Mouse (Mus musculus) midbrain, embryonic 14.5 days (tissue): ENCODE measurements around the gene Ift57. TPM values are rescaled to one million over a fixed set of nuclear protein-coding genes. Genes with fewer than 3 reads are reported as not detected.
A peak's percentile ranks its signal among the peaks of the same experiment; 100 is the strongest.

Experiments
- ATAC-seq: fragments of 200-750 bp; cut with Nextera tagmentation; 2 replicates; pipeline ENCODE4 v1.8.0; 2017; ENCODE audit warnings: moderate number of reproducible peaks, moderate library complexity; ENCODE audit not compliant: low FRiP score, low TSS enrichment
- DNase-seq: peaks from one replicate; pipeline ENCODE4 v3.0.0-alpha.2; 2015
- H3K27ac ChIP-seq: fragments of 300-500 bp; sonication (generic); replicated peaks from 2 replicates; pipeline ENCODE4 v1.5.1; 2014; ENCODE audit warnings: mild to moderate bottlenecking, low read depth, low read length, moderate library complexity
- H3K27me3 ChIP-seq: fragments of 300-500 bp; sonication (generic); 2 replicates; pipeline ENCODE4 v1.6.1; 2014; ENCODE audit warnings: low read length, control low read depth, mixed read lengths; ENCODE audit not compliant: control insufficient read depth, insufficient read depth
- H3K36me3 ChIP-seq: fragments of 300-500 bp; sonication (generic); 2 replicates; pipeline ENCODE4 v1.6.1; 2014; ENCODE audit warnings: low read length, control low read depth; ENCODE audit not compliant: control insufficient read depth, insufficient read depth
- H3K4me1 ChIP-seq: fragments of 300-500 bp; sonication (generic); 2 replicates; pipeline ENCODE4 v1.6.1; 2014; ENCODE audit warnings: mild to moderate bottlenecking, antibody characterized with exemption, low read length, control low read depth; ENCODE audit not compliant: control insufficient read depth, insufficient read depth
- H3K4me2 ChIP-seq: fragments of 300-500 bp; sonication (generic); 2 replicates; pipeline ENCODE4 v1.6.1; 2014; ENCODE audit warnings: mild to moderate bottlenecking, low read length, moderate library complexity
- H3K4me3 ChIP-seq: fragments of 300-500 bp; sonication (generic); replicated peaks from 2 replicates; pipeline ENCODE4 v1.5.1; 2014; ENCODE audit warnings: low read depth, low read length
- H3K9ac ChIP-seq: fragments of 300-500 bp; sonication (generic); replicated peaks from 2 replicates; pipeline ENCODE4 v1.6.1; 2014; ENCODE audit warnings: mild to moderate bottlenecking, low read length, moderate library complexity
- H3K9me3 ChIP-seq: fragments of 300-500 bp; sonication (generic); 2 replicates; pipeline ENCODE4 v1.6.1; 2016; ENCODE audit warnings: low read length, control low read depth, mixed read lengths; ENCODE audit not compliant: control insufficient read depth
- WGBS: fragments of 180-500 bp; shearing (Covaris S2); extraction: QIAGEN DNeasy Blood & Tissue Kit; methylation state at CpG from one replicate; pipeline ENCODE4 v1.1.7; 2014; 5-methylcytosine and 5-hydroxymethylcytosine counted together
- polyA plus RNA-seq: library from polyadenylated mRNA; unstranded; fragments of >200 nt; fragmentation: Nextera tagmentation; extraction: Ambion mirVana; gene quantifications from 2 replicates; pipeline ENCODE4 v1.2.1, GENCODE M21; 2014

Gene Ift57
- polyA plus RNA-seq, 1 experiment from 2014 or later, result 35.9 TPM

DNA sequence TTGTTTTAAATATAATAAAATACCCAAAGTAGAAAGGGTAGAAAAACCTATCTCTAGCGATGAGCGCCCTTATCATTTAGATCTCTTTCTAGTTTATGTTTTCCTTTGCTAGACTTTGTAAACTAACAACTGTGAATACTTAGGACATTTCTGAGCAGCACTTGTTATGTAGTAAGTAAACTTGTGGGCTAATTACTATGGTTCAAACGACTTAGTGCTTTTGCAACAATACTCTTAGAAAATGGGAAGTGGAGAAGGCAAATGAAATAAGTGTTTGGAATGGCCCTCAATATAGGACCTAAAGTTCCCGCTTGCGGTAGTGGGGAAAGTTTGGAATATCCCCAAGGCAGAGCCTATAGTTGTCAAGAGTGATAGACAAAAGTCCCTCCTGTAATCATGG is 788 bp downstream of the Ift57 start:
- 28% methylated on average over 5 of the region's 5 CpGs for WGBS
- Histone ChIP-seq H3K9me3 (no peaks in the 10 kb centered on the region), H3K27me3 (no peaks in the 10 kb centered on the region), H3K36me3 (no peaks in the 10 kb centered on the region), H3K4me2 (peak overlapping the region; percentile 79), H3K4me1 (peaks cover 9% of the 10 kb centered on the region), H3K27ac (no peak overlapping the region), H3K9ac (peak overlapping the region; percentile 67; the same call in 1 of the 2 replicates), H3K4me3 (peak overlapping the region; percentile 78)
- DNase-seq (peak; percentile 11), ATAC-seq (no peak)

- no peak overlapping the region for H3K4me3 ChIP-seq
- H3K27ac ChIP-seq, result no peak overlapping the region
- peaks cover 14% of the 10 kb centered on the region for H3K36me3 ChIP-seq
- H3K27me3 ChIP-seq, result no peaks in the 10 kb centered on the region
- H3K4me2 ChIP-seq, result no peak overlapping the region
- ATAC-seq (no peak), DNase-seq (no peak)
- WGBS, result 77% methylated on average over 1 of the region's 1 CpGs
- H3K9ac ChIP-seq, result no peak overlapping the region
- no peaks in the 10 kb centered on the region for H3K9me3 ChIP-seq
- H3K4me1 ChIP-seq, result no peaks in the 10 kb centered on the region
Measured at GRCm38 (mm10) chr16:49708074-49708473, 9.0 kb downstream of the Ift57 start.

DNA sequence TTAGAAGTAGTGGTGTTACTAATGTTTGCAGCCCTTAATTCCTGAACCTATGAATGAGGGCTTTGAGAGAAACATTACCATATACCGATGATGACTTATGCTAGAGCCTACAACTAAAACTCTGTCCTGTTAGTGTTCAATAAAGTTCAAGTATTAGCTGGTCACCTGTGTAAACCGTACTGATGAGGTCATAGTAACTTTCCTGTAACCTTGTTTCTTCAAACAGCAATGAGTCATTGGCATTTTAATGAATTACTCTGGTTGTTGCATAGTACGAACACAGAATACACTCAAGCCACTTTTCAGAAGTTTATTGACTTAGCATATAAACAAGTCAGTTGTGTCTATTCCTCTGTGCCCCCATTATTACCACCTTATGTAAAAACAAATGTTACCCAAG is 11.2 kb downstream of the Ift57 start:
- Histone ChIP-seq H3K27ac (no peak overlapping the region), H3K27me3 (no peaks in the 10 kb centered on the region), H3K9ac (no peak overlapping the region), H3K4me2 (no peak overlapping the region), H3K4me3 (no peak overlapping the region), H3K9me3 (no peaks in the 10 kb centered on the region), H3K36me3 (peaks cover 14% of the 10 kb centered on the region), H3K4me1 (no peaks in the 10 kb centered on the region)
- no peak for ATAC-seq
- no peak for DNase-seq
- WGBS, result 95% methylated on average over 3 of the region's 3 CpGs

GRCm38 (mm10) chr16:49713302-49713701 is 14.3 kb downstream of the Ift57 start:
- WGBS, result 85% methylated on average over 3 of the region's 3 CpGs
- Histone ChIP-seq H3K27ac (no peak overlapping the region), H3K9me3 (no peaks in the 10 kb centered on the region), H3K9ac (no peak overlapping the region), H3K27me3 (no peaks in the 10 kb centered on the region), H3K4me2 (no peak overlapping the region), H3K4me1 (no peaks in the 10 kb centered on the region), H3K4me3 (no peak overlapping the region), H3K36me3 (peaks cover 14% of the 10 kb centered on the region)
- DNase-seq (no peak), ATAC-seq (no peak)

DNA sequence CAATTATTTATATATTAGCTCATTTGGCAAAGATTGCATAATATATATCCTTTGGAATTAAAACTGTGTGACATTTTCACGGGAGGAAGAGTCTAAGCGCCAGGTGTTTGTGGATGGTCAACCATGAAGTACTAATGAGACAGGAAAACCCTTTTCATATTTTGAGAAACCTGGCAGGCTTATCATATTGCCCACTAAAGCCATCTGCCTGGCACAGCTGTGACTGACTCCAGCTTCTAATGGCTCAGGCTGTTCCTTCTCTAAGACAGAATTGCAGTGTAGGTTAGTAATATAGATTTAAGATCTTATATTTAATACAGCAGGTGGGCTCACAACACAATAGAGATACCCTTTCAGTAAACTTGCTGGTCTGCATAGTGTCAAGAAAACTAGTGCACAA is 21.6 kb downstream of the Ift57 start:
- 79% methylated on average over 2 of the region's 2 CpGs for WGBS
- H3K27ac ChIP-seq, result no peak overlapping the region
- ATAC-seq (no peak), DNase-seq (no peak)
- no peak overlapping the region for H3K9ac ChIP-seq
- no peak overlapping the region for H3K4me2 ChIP-seq
- no peak overlapping the region for H3K4me3 ChIP-seq
- H3K36me3 ChIP-seq, result no peaks in the 10 kb centered on the region
- no peaks in the 10 kb centered on the region for H3K9me3 ChIP-seq
- no peaks in the 10 kb centered on the region; the same call in 1 of the 2 replicates for H3K4me1 ChIP-seq
- no peaks in the 10 kb centered on the region for H3K27me3 ChIP-seq

- H3K9me3 ChIP-seq, result no peaks in the 10 kb centered on the region
- H3K36me3 ChIP-seq, result no peaks in the 10 kb centered on the region
- no peaks in the 10 kb centered on the region for H3K27me3 ChIP-seq
- ATAC-seq, result no peak
- no peak overlapping the region for H3K27ac ChIP-seq
- no peak overlapping the region for H3K4me3 ChIP-seq
- WGBS, result 46% methylated on average over 5 of the region's 5 CpGs
- H3K9ac ChIP-seq, result no peak overlapping the region
- no peak overlapping the region for H3K4me2 ChIP-seq
- DNase-seq, result no peak
- no peaks in the 10 kb centered on the region; the same call in 1 of the 2 replicates for H3K4me1 ChIP-seq
Measured at GRCm38 (mm10) chr16:49721678-49722077, 22.6 kb downstream of the Ift57 start.

- DNase-seq (no peak), ATAC-seq (no peak)
- no peak overlapping the region for H3K4me2 ChIP-seq
- no peak overlapping the region for H3K9ac ChIP-seq
- no peaks in the 10 kb centered on the region; the same call in 1 of the 2 replicates for H3K4me1 ChIP-seq
- H3K9me3 ChIP-seq, result no peaks in the 10 kb centered on the region
- 58% methylated on average over 4 of the region's 4 CpGs for WGBS
- no peak overlapping the region for H3K27ac ChIP-seq
- no peaks in the 10 kb centered on the region for H3K36me3 ChIP-seq
- H3K27me3 ChIP-seq, result no peaks in the 10 kb centered on the region
- no peak overlapping the region for H3K4me3 ChIP-seq
Measured at GRCm38 (mm10) chr16:49723222-49723621, 24.2 kb downstream of the Ift57 start.

DNA sequence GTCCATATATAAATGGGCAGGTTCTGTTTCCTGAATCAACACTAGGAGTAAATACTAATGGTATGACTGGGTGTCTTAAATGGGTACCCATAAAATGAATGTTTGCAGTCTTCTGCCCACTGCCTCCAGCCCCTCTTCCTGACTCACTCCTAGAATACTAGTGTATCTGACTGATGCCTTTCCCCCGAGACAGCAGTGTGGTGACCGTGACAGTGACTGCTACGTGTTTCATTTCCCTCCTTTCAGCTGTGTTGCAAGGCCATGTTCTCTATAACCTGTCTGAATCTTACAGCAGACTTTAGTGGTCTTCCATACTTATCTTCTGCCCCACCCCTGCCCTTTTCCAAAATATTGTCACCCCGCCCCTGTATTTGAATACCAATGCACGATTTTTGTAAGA is 25.2 kb downstream of the Ift57 start:
- Histone ChIP-seq H3K9me3 (no peaks in the 10 kb centered on the region), H3K4me3 (no peak overlapping the region), H3K36me3 (no peaks in the 10 kb centered on the region), H3K9ac (no peak overlapping the region), H3K27ac (no peak overlapping the region), H3K27me3 (no peaks in the 10 kb centered on the region), H3K4me2 (no peak overlapping the region), H3K4me1 (no peaks in the 10 kb centered on the region; the same call in 1 of the 2 replicates)
- 87% methylated on average over 5 of the region's 5 CpGs for WGBS
- no peak for DNase-seq
- no peak for ATAC-seq

- Histone ChIP-seq H3K4me1 (no peaks in the 10 kb centered on the region; the same call in 1 of the 2 replicates), H3K9me3 (no peaks in the 10 kb centered on the region), H3K27ac (no peak overlapping the region), H3K9ac (no peak overlapping the region), H3K4me2 (no peak overlapping the region), H3K36me3 (no peaks in the 10 kb centered on the region), H3K4me3 (no peak overlapping the region), H3K27me3 (no peaks in the 10 kb centered on the region)
- 88% methylated on average over 2 of the region's 2 CpGs for WGBS
- DNase-seq (no peak), ATAC-seq (no peak)
Measured at GRCm38 (mm10) chr16:49724931-49725330, 25.9 kb downstream of the Ift57 start.
